Mouse (Mus musculus) layer of hippocampus, adult 18-20 months (tissue): ENCODE measurements around the gene Acod1. TPM values are rescaled to one million over a fixed set of nuclear protein-coding genes. Genes with fewer than 3 reads are reported as not detected.

Source experiments
- DNase-seq, 2 experiments: peaks; one replicate each; pipeline ENCODE4 v3.0.0; 2022; ENCODE audit warnings: low spot score in 2 of 2
- total RNA-seq, 2 experiments: library from RNA; stranded (reverse); gene quantifications; 2 replicates each; pipeline ENCODE4 v1.2.3; 2021

The Acod1 gene
- total RNA-seq, 2 experiments from 2014 or later = not detected

- no peak for DNase-seq
Measured at GRCm38 (mm10) chr14:103071471-103071870, 24.7 kb downstream of the Acod1 start.

DNA sequence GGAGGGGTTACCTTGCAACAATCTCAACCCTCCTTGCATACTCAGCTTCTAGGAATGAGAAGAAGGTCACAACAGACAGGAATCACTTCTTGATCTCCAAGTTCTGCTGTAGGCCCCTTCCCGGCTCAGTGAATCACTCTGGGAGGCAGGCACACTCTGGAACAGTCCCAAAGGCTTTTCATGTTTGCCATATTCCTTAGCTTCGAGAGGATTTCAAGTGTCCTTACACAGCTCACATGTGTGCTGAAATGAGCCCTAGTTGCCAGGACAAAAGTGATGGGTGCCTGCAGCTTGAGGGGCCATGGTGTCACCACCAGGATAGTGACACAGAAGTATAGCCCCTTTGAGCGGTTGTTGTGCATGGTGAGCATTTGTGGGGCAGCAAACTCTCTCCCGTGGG is 26.0 kb downstream of the Acod1 start:
- no peak for DNase-seq

DNA sequence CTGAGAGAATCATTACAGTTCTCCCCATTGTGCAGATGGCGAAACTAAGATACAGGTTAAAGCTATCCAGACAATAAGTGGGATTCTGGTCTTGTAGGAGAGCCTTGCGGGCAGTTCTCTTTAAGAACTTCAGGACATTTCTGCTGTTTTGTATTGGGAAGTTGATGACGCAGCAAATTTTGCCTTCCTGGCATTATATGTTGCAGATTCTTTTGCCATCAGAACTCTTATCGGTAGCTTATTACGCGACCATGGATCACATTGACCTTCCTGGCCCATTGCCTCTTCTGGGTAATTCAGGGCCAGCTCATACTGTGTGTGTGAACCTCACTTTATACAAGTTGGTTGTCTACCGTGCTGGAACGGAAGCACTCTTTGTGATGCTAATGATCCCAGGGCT is 27.0 kb downstream of the Acod1 start:
- DNase-seq = no peak

GRCm38 (mm10) chr14:103075166-103075565 is 28.4 kb downstream of the Acod1 start:
- DNase-seq = no peak

GRCm38 (mm10) chr14:103077272-103078005 is 30.7 kb downstream of the Acod1 start:
- no peak for DNase-seq

GRCm38 (mm10) chr14:103078006-103078912 is 31.5 kb downstream of the Acod1 start:
- no peak for DNase-seq

DNA sequence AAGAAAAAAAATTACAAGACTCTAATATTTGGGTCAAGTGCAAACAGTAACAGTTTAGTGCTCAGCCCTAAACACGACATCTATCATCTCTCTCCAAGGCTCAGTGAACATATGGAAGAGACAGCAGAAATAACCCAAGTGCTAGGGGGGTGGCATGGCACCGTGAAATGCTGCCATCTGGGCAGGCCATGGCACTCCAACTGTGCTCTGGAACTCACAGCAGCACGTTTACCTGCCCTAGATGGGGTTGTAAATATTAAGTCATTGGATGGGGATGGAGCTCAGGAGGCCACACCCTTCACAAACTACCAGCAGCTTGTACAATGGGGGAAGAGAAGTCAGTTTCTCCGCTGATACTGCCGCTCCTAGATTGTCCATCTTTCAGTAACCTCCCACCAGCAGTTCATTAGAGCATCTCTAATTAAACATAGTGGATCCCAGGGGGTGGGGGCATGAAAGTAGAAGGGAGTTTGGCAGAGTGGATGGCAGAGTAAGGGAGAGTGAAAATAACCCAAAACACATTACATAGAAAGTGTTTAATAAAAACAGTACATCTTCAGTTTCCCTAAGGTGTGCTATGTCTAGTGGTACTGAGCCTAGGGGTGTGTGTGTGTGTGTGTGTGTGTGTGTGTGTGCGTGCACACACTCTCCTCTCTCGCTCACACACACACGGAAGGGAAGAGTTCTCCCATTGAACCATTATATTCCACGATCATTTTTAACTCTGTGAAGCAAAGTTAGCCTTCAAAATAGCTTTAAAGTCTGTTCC is 32.6 kb downstream of the Acod1 start:
- peak in 1 of 2 experiments; percentile 60 for DNase-seq

GRCm38 (mm10) chr14:103085840-103086533 is 39.2 kb downstream of the Acod1 start:
- DNase-seq = no peak

- no peak for DNase-seq
Measured at GRCm38 (mm10) chr14:103086671-103087324, 40.0 kb downstream of the Acod1 start.

DNA sequence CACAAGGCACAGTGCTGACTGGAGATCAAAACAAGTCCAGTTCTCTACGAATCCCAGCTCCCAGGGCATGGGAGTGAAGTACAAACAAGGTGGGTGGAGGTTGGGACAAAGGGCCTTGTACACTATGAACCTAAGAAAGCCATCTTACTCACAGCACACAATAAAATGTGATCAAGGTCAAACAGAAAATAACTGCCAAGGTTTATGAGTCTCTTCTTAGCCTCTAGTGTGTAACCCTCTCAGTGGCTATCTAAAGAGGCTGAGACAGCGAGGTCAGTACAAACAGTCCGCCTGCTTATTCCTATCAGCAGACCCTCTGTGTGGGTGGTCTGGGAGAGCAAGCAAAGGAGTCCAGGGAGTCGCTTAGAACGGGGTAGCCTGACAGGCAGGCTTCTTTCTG is 41.1 kb downstream of the Acod1 start:
- DNase-seq = no peak

GRCm38 (mm10) chr14:103088624-103089023 is 41.8 kb downstream of the Acod1 start:
- DNase-seq = peak in 1 of 2 experiments; percentile 62

- DNase-seq = no peak
Measured at GRCm38 (mm10) chr14:103093236-103093635, 46.5 kb downstream of the Acod1 start.

DNA sequence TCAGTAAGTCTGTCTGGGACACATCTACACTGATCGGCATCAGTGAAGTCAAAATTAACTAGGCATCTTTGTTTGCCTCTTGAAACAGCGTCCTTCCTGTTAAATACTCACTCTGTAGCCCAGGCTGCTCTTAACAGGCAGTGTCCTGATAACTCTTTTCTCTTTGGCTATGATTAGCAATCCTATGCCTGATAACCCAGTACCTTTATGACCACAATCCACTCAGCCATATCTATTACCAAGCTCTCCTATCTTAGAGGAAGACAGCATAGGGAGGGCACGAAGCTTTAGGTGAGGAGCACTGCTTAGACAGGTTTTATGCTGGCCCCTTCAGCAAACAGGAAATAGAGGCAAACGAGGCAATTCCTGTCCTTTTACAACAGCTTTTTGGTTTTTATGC is 46.9 kb downstream of the Acod1 start:
- DNase-seq = no peak

DNA sequence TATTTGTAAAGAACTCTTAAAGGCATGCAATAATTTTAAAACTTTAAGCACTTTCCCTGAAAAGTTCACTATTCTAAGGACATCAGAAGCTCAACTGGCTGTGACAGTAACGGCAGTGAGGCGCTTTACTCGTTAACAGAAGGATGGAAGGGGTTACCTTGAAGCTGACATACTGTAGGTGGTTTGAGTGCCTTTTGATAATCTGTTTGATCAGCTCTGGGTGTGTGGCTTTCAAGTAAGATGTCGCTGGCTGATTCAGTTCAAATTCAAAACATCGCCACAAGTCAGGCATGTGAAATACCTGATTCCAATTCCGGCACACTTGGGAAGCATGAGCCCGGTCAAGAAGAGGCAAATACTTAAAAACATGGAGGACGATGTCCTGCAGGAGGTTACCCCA is 48.3 kb downstream of the Acod1 start:
- DNase-seq = no peak

GRCm38 (mm10) chr14:103095826-103096225 is 49.0 kb downstream of the Acod1 start:
- DNase-seq = no peak

DNA sequence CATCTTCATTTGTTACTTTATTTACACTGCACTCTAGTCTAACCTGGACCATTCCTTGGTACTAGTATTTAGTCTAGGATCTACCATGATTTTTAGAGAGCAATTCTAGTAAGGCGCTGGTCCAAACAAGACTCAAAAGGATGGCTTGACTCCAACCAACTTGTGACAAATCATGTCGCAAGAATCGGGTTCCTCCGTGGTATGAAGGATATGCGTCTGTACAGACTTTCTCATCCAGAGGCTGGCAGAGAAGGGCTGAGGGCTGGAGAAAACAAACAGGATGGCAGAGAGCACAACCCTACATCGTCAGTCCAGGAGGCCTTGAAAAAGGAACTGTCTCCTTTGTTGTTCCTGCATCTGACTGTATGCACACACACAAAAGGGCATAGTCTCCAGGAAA is 49.8 kb downstream of the Acod1 start:
- DNase-seq = peak in 1 of 2 experiments; percentile 36

- no peak for DNase-seq
Measured at GRCm38 (mm10) chr14:103098213-103098586, 51.4 kb downstream of the Acod1 start.

DNA sequence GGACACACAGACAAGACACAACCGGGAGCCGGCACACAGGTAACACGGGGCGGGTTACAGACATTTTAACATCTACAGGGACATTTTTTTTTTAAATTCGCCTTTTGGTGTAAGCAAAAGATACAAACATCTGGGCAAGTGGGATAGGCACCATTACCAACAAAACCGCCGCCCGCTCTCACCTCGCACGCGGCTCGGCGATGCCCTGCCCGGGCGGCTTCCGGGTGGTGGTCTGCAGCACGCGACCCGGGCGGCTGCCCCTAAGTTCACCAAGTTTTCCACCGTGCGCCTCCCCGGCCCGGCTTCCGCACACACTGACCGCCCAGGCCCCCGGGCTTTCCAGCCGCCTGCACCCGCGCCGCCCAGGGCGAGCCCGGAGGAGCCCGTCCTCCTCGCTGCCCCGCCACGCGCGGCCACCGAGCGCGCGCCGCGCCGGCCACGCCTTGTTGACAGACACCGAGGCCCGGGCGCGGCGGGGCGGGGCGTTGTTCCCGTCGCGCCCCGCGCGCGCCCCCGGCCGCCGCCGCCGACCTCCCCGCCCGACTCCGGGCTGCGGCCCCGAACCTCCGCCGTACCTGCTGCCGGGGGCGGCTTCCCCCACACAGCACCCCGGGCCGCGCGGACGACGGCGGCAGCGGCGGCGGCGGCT is 51.9 kb downstream of the Acod1 start:
- peak; percentile 42 to 79 for DNase-seq

DNA sequence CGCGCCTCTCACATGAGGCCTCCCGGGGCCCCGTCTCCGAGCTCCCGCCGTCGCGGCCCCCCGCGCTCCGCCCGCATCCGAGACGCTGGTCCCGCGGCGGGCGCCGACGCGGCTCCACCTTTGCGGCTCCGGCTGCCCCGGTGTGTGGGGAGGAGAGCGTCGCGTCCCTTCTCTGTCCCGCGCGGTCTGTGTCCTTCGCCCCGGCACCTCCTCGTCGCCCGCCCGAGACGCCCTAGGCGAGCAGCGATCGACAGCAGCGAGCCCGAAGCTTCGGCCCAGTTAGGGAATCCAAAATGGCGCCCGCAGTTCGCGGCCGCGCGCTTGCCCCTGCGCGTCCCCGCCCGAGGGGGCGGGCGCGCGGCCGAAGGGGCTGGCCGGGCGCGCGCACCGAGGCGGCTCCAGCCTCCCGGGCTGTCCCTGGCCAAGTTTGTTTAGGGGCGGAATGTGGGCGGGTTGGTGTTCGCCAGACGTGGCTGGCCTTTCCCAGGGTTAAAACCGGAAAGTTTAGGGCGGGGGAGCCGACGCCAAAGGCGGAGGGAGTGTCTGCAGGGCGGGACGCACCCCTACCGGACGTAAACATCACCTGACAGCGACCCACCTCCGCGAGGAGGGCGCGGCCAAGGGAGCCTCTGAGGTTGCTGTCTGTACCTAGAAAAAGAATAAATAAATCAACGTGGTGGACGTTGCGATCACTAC is 52.6 kb downstream of the Acod1 start, which contains the start of gene Fbxl3:
TSS of gene Fbxl3 (minus strand) at position 329 of the 696 bp plus-strand sequence.
- peak; percentile 67 to 81 for DNase-seq
